ENCODE assay signal across 8 mouse cellular contexts in genomic region chr5:114948891-114949290, GRCm38 (mm10). TPM values are rescaled to one million over a fixed set of nuclear protein-coding genes. Genes with fewer than 3 reads are reported as not detected.
DNase-seq lines count a peak whose midpoint lies in the region; ATAC-seq and TF ChIP-seq lines count a peak whose summit lies in the region.
"Had no signal": no experiment of that assay in that cellular context is flagged by ENCODE, and none has a peak within 500 bp of the region (broad histone marks: within the 10 kb centered on the region; RNA-seq: fewer than 3 reads in every experiment).

No protein-coding gene starts in this region.

- ATAC-seq in midbrain, embryonic 13.5 days: no peak
- ATAC-seq in intestine, embryonic 16.5 days: peak; percentile 28
- ATAC-seq in stomach, postnatal 0 days (ENCODE audit: low FRiP score, low TSS enrichment): peak; percentile 65

- DNase-seq in midbrain, embryonic 10.5 days (ENCODE audit: low spot score): no peak
- DNase-seq in cerebellum, postnatal 14 days: peak; percentile 79 to 80
- DNase-seq in stomach, postnatal 0 days (ENCODE audit: low spot score): peak; percentile 78
- no peak for DNase-seq in thymus, postnatal 4 days
- DNase-seq in urinary bladder, adult 18-20 months (ENCODE audit: low spot score in 2 of 2): no peak

- H3K36me3 ChIP-seq in midbrain, embryonic 13.5 days: peaks cover 46% of the 10 kb centered on the region
- peaks cover 59% of the 10 kb centered on the region for H3K36me3 ChIP-seq in midbrain, embryonic 10.5 days
- H3K36me3 ChIP-seq in intestine, embryonic 16.5 days (ENCODE audit: control insufficient read depth, insufficient read depth, low read length): peaks cover 8% of the 10 kb centered on the region
- peaks cover 14% of the 10 kb centered on the region for H3K36me3 ChIP-seq in stomach, postnatal 0 days (ENCODE audit: control insufficient read depth, insufficient read depth, low read length)

- no peaks in the 10 kb centered on the region for H3K9me3 ChIP-seq in midbrain, embryonic 13.5 days
- H3K9me3 ChIP-seq in midbrain, embryonic 10.5 days (replicated peaks): no peaks in the 10 kb centered on the region
- no peaks in the 10 kb centered on the region for H3K9me3 ChIP-seq in intestine, embryonic 16.5 days (ENCODE audit: control insufficient read depth, low read length)
- no peaks in the 10 kb centered on the region for H3K9me3 ChIP-seq in stomach, postnatal 0 days (ENCODE audit: control insufficient read depth, low read length)

- TF ChIP-seq EP300 in stomach, postnatal 0 days (optimal IDR thresholded peaks at IDR 0.05): no peak

- no peak overlapping the region for H3K9ac ChIP-seq in midbrain, embryonic 13.5 days (replicated peaks)
- H3K9ac ChIP-seq in intestine, embryonic 16.5 days (ENCODE audit: low read depth, low read length): no peak overlapping the region
- H3K9ac ChIP-seq in stomach, postnatal 0 days (ENCODE audit: low read length): no peak overlapping the region

- 83% methylated on average over 6 of the region's 6 CpGs for WGBS in midbrain, embryonic 13.5 days
- 90% methylated on average over 6 of the region's 6 CpGs for WGBS in midbrain, embryonic 10.5 days
- 29% methylated on average over 6 of the region's 6 CpGs for WGBS in intestine, embryonic 16.5 days
- 10% methylated on average over 6 of the region's 6 CpGs for WGBS in stomach, postnatal 0 days

- peaks cover 12% of the 10 kb centered on the region for H3K4me1 ChIP-seq in midbrain, embryonic 13.5 days (replicated peaks)
- peaks cover 10% of the 10 kb centered on the region for H3K4me1 ChIP-seq in midbrain, embryonic 10.5 days
- H3K4me1 ChIP-seq in intestine, embryonic 16.5 days (ENCODE audit: control insufficient read depth, insufficient read depth, low read length): peaks cover 9% of the 10 kb centered on the region
- H3K4me1 ChIP-seq in stomach, postnatal 0 days (replicated peaks; ENCODE audit: control insufficient read depth, insufficient read depth): no peaks in the 10 kb centered on the region

- TF ChIP-seq CTCF in stomach, postnatal 0 days (IDR thresholded peaks at IDR 0.05; ENCODE audit: low read depth): no peak

- no peak overlapping the region for H3K4me3 ChIP-seq in midbrain, embryonic 13.5 days (replicated peaks)
- no peak overlapping the region for H3K4me3 ChIP-seq in midbrain, embryonic 10.5 days
- no peak overlapping the region for H3K4me3 ChIP-seq in intestine, embryonic 16.5 days (ENCODE audit: low read length)
- H3K4me3 ChIP-seq in stomach, postnatal 0 days (ENCODE audit: low read depth, low read length): no peak overlapping the region

- no peaks in the 10 kb centered on the region for H3K27me3 ChIP-seq in midbrain, embryonic 13.5 days
- no peaks in the 10 kb centered on the region for H3K27me3 ChIP-seq in midbrain, embryonic 10.5 days (ENCODE audit: low read depth, poor library complexity, severe bottlenecking)
- H3K27me3 ChIP-seq in intestine, embryonic 16.5 days (replicated peaks; ENCODE audit: control insufficient read depth, insufficient read depth, low read length): no peaks in the 10 kb centered on the region
- H3K27me3 ChIP-seq in stomach, postnatal 0 days (ENCODE audit: control insufficient read depth, insufficient read depth, low read length): no peaks in the 10 kb centered on the region

- 0 out of 2 replicates have a peak overlapping the region, but pooled peaks have one; percentile 36 for H3K27ac ChIP-seq in midbrain, embryonic 13.5 days
- H3K27ac ChIP-seq in midbrain, embryonic 10.5 days (replicated peaks): no peak overlapping the region
- no peak overlapping the region for H3K27ac ChIP-seq in intestine, embryonic 16.5 days (ENCODE audit: low read length)
- no peak overlapping the region for H3K27ac ChIP-seq in stomach, postnatal 0 days (replicated peaks)

- H3K4me2 ChIP-seq in midbrain, embryonic 13.5 days (replicated peaks): no peak overlapping the region
- no peak overlapping the region for H3K4me2 ChIP-seq in intestine, embryonic 16.5 days (ENCODE audit: low read depth, low read length)
- H3K4me2 ChIP-seq in stomach, postnatal 0 days (replicated peaks; ENCODE audit: low read depth): no peak overlapping the region

RNA-seq across cellular contexts. Expression of gene 2210016L21Rik, which starts 6.9 kb away (rescaled TPM):
- 87.9 and 91.5 TPM in 2 replicates for polyA plus RNA-seq in midbrain, embryonic 13.5 days (2015; fragmentation: Nextera tagmentation; extraction: Ambion mirVana)
- 48.7 and 50.3 TPM in 2 replicates for polyA plus RNA-seq in midbrain, embryonic 10.5 days (2016; fragmentation: Nextera tagmentation; extraction: Ambion mirVana)
- polyA plus RNA-seq in intestine, embryonic 16.5 days (2015; fragmentation: Nextera tagmentation; extraction: Ambion mirVana): 49.1 and 53.3 TPM in 2 replicates
- polyA plus RNA-seq in stomach, postnatal 0 days (2015; fragmentation: Nextera tagmentation; extraction: Ambion mirVana): 39.2 and 49.8 TPM in 2 replicates

RNA-seq across cellular contexts. Expression of gene Hnf1a, which starts 22.0 kb away (rescaled TPM):
- polyA plus RNA-seq in midbrain, embryonic 13.5 days (2015; fragmentation: Nextera tagmentation; extraction: Ambion mirVana): 0.06 TPM in 1 of 2 replicates, not detected in the other
- polyA plus RNA-seq in midbrain, embryonic 10.5 days (2016; fragmentation: Nextera tagmentation; extraction: Ambion mirVana): 0.06 TPM in 1 of 2 replicates, not detected in the other
- 16.1 and 21.7 TPM in 2 replicates for polyA plus RNA-seq in intestine, embryonic 16.5 days (2015; fragmentation: Nextera tagmentation; extraction: Ambion mirVana)
- 5.4 and 5.7 TPM in 2 replicates for polyA plus RNA-seq in stomach, postnatal 0 days (2015; fragmentation: Nextera tagmentation; extraction: Ambion mirVana)
- polyA plus RNA-seq: neural tube, embryonic 11.5 days had no signal

RNA-seq across cellular contexts. Expression of gene Oasl1, which starts 25.9 kb away (rescaled TPM):
- polyA plus RNA-seq in midbrain, embryonic 13.5 days (2015; fragmentation: Nextera tagmentation; extraction: Ambion mirVana): 0.28 TPM in 1 of 2 replicates, not detected in the other
- not detected in 2 replicates for polyA plus RNA-seq in midbrain, embryonic 10.5 days (2016; fragmentation: Nextera tagmentation; extraction: Ambion mirVana)
- polyA plus RNA-seq in intestine, embryonic 16.5 days (2015; fragmentation: Nextera tagmentation; extraction: Ambion mirVana): 1.3 and 2.1 TPM in 2 replicates
- polyA plus RNA-seq in stomach, postnatal 0 days (2015; fragmentation: Nextera tagmentation; extraction: Ambion mirVana): 14.1 and 14.6 TPM in 2 replicates

RNA-seq across cellular contexts. Expression of gene Oasl2, which starts 52.2 kb away (rescaled TPM):
- polyA plus RNA-seq in midbrain, embryonic 13.5 days (2015; fragmentation: Nextera tagmentation; extraction: Ambion mirVana): 2.1 and 2.2 TPM in 2 replicates
- polyA plus RNA-seq in midbrain, embryonic 10.5 days (2016; fragmentation: Nextera tagmentation; extraction: Ambion mirVana): 0.54 and 0.88 TPM in 2 replicates
- 6.0 and 7.4 TPM in 2 replicates for polyA plus RNA-seq in intestine, embryonic 16.5 days (2015; fragmentation: Nextera tagmentation; extraction: Ambion mirVana)
- 20.1 and 22.3 TPM in 2 replicates for polyA plus RNA-seq in stomach, postnatal 0 days (2015; fragmentation: Nextera tagmentation; extraction: Ambion mirVana)

Comparison
In these comparisons a context has a peak if more than half of its experiments do, and no peak if none do; other contexts are left out.
1. DNase-seq: peak in cerebellum, postnatal 14 days (2 of 2) and stomach, postnatal 0 days (single experiment); none in midbrain, embryonic 10.5 days (single experiment), thymus, postnatal 4 days (single experiment) and urinary bladder, adult 18-20 months (0 of 2).